Mouse (Mus musculus) embryonic facial prominence, embryonic 13.5 days (tissue): ENCODE results near the gene Vps11. TPM values are rescaled to one million over a fixed set of nuclear protein-coding genes. Genes with fewer than 3 reads are reported as not detected.
"Not testable (repeated sequence)": the region's sequence is repeated elsewhere in the genome, so short reads cannot be mapped to it uniquely, and the experiment has no call there.

Experiments
- ATAC-seq: fragments of 200-750 bp; cut with Nextera tagmentation; 2 replicates; pipeline ENCODE4 v1.8.0; 2017; ENCODE audit warnings: low read depth; ENCODE audit not compliant: insufficient number of reproducible peaks, insufficient read depth, low FRiP score, low TSS enrichment
- H3K27ac ChIP-seq: fragments of 300-500 bp; sonication (generic); 2 replicates; pipeline ENCODE4 v1.5.1; 2015; ENCODE audit warnings: moderate library complexity, mild to moderate bottlenecking, inconsistent platforms
- H3K27me3 ChIP-seq: fragments of 300-500 bp; sonication (generic); 2 replicates; pipeline ENCODE4 v1.6.1; 2015; ENCODE audit warnings: mild to moderate bottlenecking, inconsistent platforms
- H3K36me3 ChIP-seq: fragments of 300-500 bp; sonication (generic); 2 replicates; pipeline ENCODE4 v1.6.1; 2015; ENCODE audit warnings: mild to moderate bottlenecking, inconsistent platforms
- H3K4me1 ChIP-seq: fragments of 300-500 bp; sonication (generic); 2 replicates; pipeline ENCODE4 v1.6.1; 2015; ENCODE audit warnings: inconsistent platforms
- H3K4me2 ChIP-seq: fragments of 300-500 bp; sonication (generic); 2 replicates; pipeline ENCODE4 v1.6.1; 2015; ENCODE audit warnings: moderate library complexity, mild to moderate bottlenecking, inconsistent platforms
- H3K4me3 ChIP-seq: fragments of 300-500 bp; sonication (generic); 2 replicates; pipeline ENCODE4 v1.5.1; 2015; ENCODE audit warnings: mild to moderate bottlenecking, inconsistent platforms
- H3K9ac ChIP-seq: fragments of 300-500 bp; sonication (generic); 2 replicates; pipeline ENCODE4 v1.6.1; 2015; ENCODE audit warnings: mild to moderate bottlenecking, inconsistent platforms
- H3K9me3 ChIP-seq: fragments of 300-500 bp; sonication (generic); 2 replicates; pipeline ENCODE4 v1.6.1; 2016; ENCODE audit warnings: inconsistent platforms
- WGBS: fragments of 180-500 bp; shearing (Covaris S2); methylation state at CpG from one replicate; pipeline ENCODE4 v1.1.7; 2015; ENCODE audit warnings: mixed read lengths; 5-methylcytosine and 5-hydroxymethylcytosine counted together
- microRNA-seq: library from miRNA; unstranded; fragments of <30 nt; microRNA quantifications from one replicate; pipeline ENCODE4, GENCODE M21; 2016
- polyA plus RNA-seq: library from polyadenylated mRNA; unstranded; fragments of >200 nt; fragmentation: Nextera tagmentation; extraction: Ambion mirVana; gene quantifications from 2 replicates; pipeline ENCODE4 v1.2.1, GENCODE M21; 2015

Gene Vps11
- polyA plus RNA-seq, 1 experiment from 2014 or later, result 27.7 TPM

DNA sequence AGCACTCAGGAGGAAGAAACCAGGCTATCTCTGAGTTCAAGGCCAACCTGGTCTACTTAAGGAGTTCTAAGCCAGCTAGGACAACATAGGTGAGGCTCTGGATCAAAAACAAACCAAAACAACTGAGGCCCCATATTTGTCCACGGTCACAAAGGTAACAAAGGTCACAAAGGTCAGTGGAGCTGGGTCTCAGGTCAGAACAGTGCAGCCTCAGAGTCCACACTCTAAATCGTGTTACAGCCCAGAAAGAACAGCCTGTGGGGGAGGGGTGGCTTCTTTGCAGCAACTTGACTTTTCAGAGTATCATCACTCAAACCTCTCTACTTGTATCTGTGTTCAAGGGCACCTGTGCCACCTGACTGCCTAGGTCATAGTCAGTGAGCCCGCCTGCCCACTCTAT lies 51.7 kb downstream of the Vps11 start:
- ATAC-seq, result no peak
- 49% methylated on average over 3 of the region's 3 CpGs for WGBS
- no peak overlapping the region for H3K27ac ChIP-seq

GRCm38 (mm10) chr9:44307248-44307647 lies 54.2 kb downstream of the Vps11 start:
- Histone ChIP-seq H3K36me3 (peaks cover 19% of the 10 kb centered on the region), H3K27ac (no peak overlapping the region), H3K27me3 (peaks cover 7% of the 10 kb centered on the region; the same call in 1 of the 2 replicates), H3K9me3 (no peaks in the 10 kb centered on the region), H3K4me2 (no peak overlapping the region), H3K4me3 (no peak overlapping the region), H3K9ac (no peak overlapping the region), H3K4me1 (peaks cover 23% of the 10 kb centered on the region)
- WGBS, result 89% methylated on average over 2 of the region's 2 CpGs
- ATAC-seq, result no peak

More for the DNA sequence above, 51.7 kb downstream of the Vps11 start:
- H3K9me3 ChIP-seq, result no peaks in the 10 kb centered on the region
- H3K9ac ChIP-seq, result no peak overlapping the region
- H3K4me3 ChIP-seq, result no peak overlapping the region
- peaks cover 33% of the 10 kb centered on the region for H3K36me3 ChIP-seq
- H3K4me1 ChIP-seq, result peaks cover 11% of the 10 kb centered on the region
- peaks cover 7% of the 10 kb centered on the region; the same call in 1 of the 2 replicates for H3K27me3 ChIP-seq
- no peak overlapping the region for H3K4me2 ChIP-seq

- WGBS, result 88% methylated on average over 6 of the region's 6 CpGs
Measured at GRCm38 (mm10) chr9:44306532-44306931, 54.9 kb downstream of the Vps11 start.

GRCm38 (mm10) chr9:44305466-44306079 lies 55.9 kb downstream of the Vps11 start, which contains the start of gene Hinfp:
TSS of gene Hinfp (minus strand) at chr9:44305671.
- Histone ChIP-seq H3K9me3 (no peaks in the 10 kb centered on the region), H3K4me1 (peaks cover 14% of the 10 kb centered on the region), H3K27me3 (no peaks in the 10 kb centered on the region), H3K4me3 (peak within 1 kb of the TSS; percentile 97), H3K27ac (peak within 1 kb of the TSS; percentile 71), H3K36me3 (peaks cover 28% of the 10 kb centered on the region), H3K9ac (peak within 1 kb of the TSS; percentile 96), H3K4me2 (peak within 1 kb of the TSS; percentile 78)
- peak; percentile 99 for ATAC-seq
- WGBS, result under 1% methylated on average over 54 of the region's 54 CpGs

More at GRCm38 (mm10) chr9:44306532-44306931, 54.9 kb downstream of the Vps11 start:
- ATAC-seq, result no peak
- no peaks in the 10 kb centered on the region for H3K9me3 ChIP-seq
- peaks cover 26% of the 10 kb centered on the region for H3K36me3 ChIP-seq
- no peak overlapping the region for H3K9ac ChIP-seq
- H3K27me3 ChIP-seq, result peaks cover 7% of the 10 kb centered on the region; the same call in 1 of the 2 replicates
- H3K27ac ChIP-seq, result no peak overlapping the region
- no peak overlapping the region for H3K4me3 ChIP-seq
- no peak overlapping the region for H3K4me2 ChIP-seq
- peaks cover 21% of the 10 kb centered on the region for H3K4me1 ChIP-seq

DNA sequence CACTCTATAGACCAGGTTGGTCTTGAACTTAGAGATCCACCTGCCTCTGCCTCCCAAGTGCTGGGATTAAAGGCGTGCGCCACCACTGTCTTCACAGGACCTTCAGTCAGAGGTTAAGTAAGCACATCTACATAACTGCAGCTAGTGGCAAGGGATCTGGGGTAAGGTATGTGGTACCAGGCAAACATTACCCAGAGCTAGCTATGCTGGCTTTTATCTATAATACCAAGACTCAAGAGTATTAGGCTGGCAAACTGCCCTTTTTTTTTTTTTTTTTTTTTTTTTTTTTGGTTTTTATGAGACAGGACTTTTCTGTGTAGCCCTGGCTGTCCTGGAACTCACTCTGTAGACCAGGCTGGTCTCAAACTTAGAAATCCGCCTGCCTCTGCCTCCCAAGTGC lies 61.5 kb downstream of the Vps11 start:
- H3K9ac ChIP-seq, H3K27me3 ChIP-seq, ATAC-seq, H3K4me3 ChIP-seq, H3K27ac ChIP-seq, H3K9me3 ChIP-seq, H3K4me2 ChIP-seq: not testable (repeated sequence)
- WGBS, result 93% methylated on average over 3 of the region's 3 CpGs
- Histone ChIP-seq H3K36me3 (peaks cover 76% of the 10 kb centered on the region), H3K4me1 (peaks cover 14% of the 10 kb centered on the region)

Small RNAs within 50 kb of the gene (microRNA-seq; reads per million reads assigned to microRNA genes)
- gene Gm44335 (not detected), gene Mir7085 (not detected)

Other genes with a start within 250 kb of the Vps11 start
- gene Gm49380, start 248.2 kb downstream of the Vps11 start, polyA plus RNA-seq, result 0.30 and 0.48 TPM in 2 replicates
- gene Rnf26, start 248.2 kb downstream of the Vps11 start, polyA plus RNA-seq, result 73.3 and 80.1 TPM in 2 replicates
- 25.6 and 28.9 TPM in 2 replicates for gene Mcam, start 227.2 kb downstream of the Vps11 start, polyA plus RNA-seq
- 17.3 and 19.5 TPM in 2 replicates for gene Cbl, start 127.6 kb downstream of the Vps11 start, polyA plus RNA-seq
- gene Ccdc153, start 121.0 kb downstream of the Vps11 start, polyA plus RNA-seq, result not detected in 2 replicates
- 0.37 TPM in 1 of 2 replicates, not detected in the other for gene Pdzd3, start 110.2 kb downstream of the Vps11 start, polyA plus RNA-seq
- 8.2 and 9.8 TPM in 2 replicates for gene Nlrx1, start 93.1 kb downstream of the Vps11 start, polyA plus RNA-seq
- 6.1 and 6.5 TPM in 2 replicates for gene Abcg4, start 73.1 kb downstream of the Vps11 start, polyA plus RNA-seq
- 27.9 and 30.6 TPM in 2 replicates for gene Hinfp, start 56.0 kb downstream of the Vps11 start, polyA plus RNA-seq
- gene C2cd2l, start 41.4 kb downstream of the Vps11 start, polyA plus RNA-seq, result 8.3 TPM in 2 replicates
- gene Dpagt1, start 35.7 kb downstream of the Vps11 start, polyA plus RNA-seq, result 38.4 and 40.5 TPM in 2 replicates
- gene H2afx, start 27.0 kb downstream of the Vps11 start, polyA plus RNA-seq, result 365 and 385 TPM in 2 replicates
- 114 and 119 TPM in 2 replicates for gene Hmbs, start 17.4 kb downstream of the Vps11 start, polyA plus RNA-seq
- 30.8 and 31.6 TPM in 2 replicates for gene Hyou1, start 17.8 kb upstream of the Vps11 start, polyA plus RNA-seq
- 12.2 and 13.4 TPM in 2 replicates for gene Slc37a4, start 35.2 kb upstream of the Vps11 start, polyA plus RNA-seq
- gene Rps25, start 45.5 kb upstream of the Vps11 start, polyA plus RNA-seq, result 2,222 and 2,384 TPM in 2 replicates
- gene Trappc4, start 45.9 kb upstream of the Vps11 start, polyA plus RNA-seq, result 165 and 174 TPM in 2 replicates
- 33.3 and 35.3 TPM in 2 replicates for gene Ccdc84, start 56.9 kb upstream of the Vps11 start, polyA plus RNA-seq
- not detected in 2 replicates for gene Foxr1, start 79.5 kb upstream of the Vps11 start, polyA plus RNA-seq
- 2.8 and 2.9 TPM in 2 replicates for gene Upk2, start 93.3 kb upstream of the Vps11 start, polyA plus RNA-seq
- gene Bcl9l, start 121.2 kb upstream of the Vps11 start, polyA plus RNA-seq, result 18.2 and 19.3 TPM in 2 replicates
- gene Cxcr5, start 200.2 kb upstream of the Vps11 start, polyA plus RNA-seq, result 0.10 TPM in 1 of 2 replicates, not detected in the other
- 28.3 and 29.2 TPM in 2 replicates for gene Ddx6, start 243.2 kb upstream of the Vps11 start, polyA plus RNA-seq